Mouse (Mus musculus): Measurements from ENCODE around the gene Vmn2r97.
"Not testable (repeated sequence)": the region's sequence is repeated elsewhere in the genome, so short reads cannot be mapped to it uniquely, and the experiment has no call there.

Gene Vmn2r97

GRCm38 (mm10) chr17:18914000-18914399, at the start of gene Vmn2r97:
TSS of gene Vmn2r97 (plus strand) at chr17:18914300.
- in situ Hi-C loops (cut with MboI) = not testable (repeated sequence)

DNA sequence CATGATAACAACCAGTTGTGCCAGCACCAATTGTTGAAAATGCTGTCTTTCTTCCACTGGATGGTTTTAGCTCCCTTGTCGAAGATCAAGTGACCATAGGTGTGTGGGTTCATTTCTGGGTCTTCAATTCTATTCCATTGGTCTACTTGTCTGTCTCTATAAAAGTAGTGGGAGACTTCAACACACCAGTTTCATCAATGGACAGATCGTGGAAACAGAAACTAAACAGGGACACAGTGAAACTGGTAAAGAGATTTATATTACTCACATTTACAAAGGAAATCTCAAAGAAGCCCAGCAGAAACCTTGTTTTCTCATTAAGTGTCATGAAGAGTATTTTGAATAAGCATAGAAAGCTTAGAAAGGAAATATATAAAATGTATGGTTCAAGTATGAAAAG, 31.7 kb upstream of the Vmn2r97 start:
- in situ Hi-C loops (cut with MboI) = not testable (repeated sequence)

DNA sequence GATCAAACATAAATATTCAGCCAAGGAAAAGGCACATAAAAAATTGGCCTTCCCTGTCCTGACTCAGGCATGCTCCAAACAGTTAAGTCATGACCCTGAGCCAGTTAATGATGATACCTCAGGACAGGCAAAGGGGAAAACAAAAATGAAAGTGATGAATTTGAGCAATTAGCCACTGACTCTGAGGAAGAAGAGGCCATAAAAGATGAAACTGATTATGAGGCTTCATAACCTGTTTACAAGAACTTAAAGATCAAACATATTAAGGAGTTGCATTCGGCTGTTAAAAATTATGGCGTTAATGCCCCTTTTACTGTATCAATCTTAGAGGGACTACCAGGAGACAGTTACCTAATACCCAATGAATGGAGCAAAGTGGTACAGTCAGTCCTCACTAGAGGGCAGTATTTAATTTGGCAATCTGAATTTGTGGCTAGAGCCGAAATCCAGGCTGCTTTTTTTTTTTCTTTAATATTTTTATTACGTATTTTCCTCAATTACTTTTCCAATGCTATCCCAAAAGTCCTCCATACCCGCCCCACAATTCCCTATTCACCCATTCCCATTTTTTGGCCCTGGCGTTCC, 24.3 kb upstream of the Vmn2r97 start:
- in situ Hi-C loops (cut with MboI) = no loop called here

- in situ Hi-C loops (cut with MboI) = not testable (repeated sequence)
Measured at GRCm38 (mm10) chr17:18957800-18958199, 43.7 kb downstream of the Vmn2r97 start.

GRCm38 (mm10) chr17:18968371-18969275, 54.5 kb downstream of the Vmn2r97 start:
- in situ Hi-C loops (cut with MboI) = no loop called here

Data from mature B cell (primary cell).